ENCODE assay signal across 9 mouse cellular contexts in genomic region chr8:87640930-87641329, GRCm38 (mm10).
DNase-seq lines count a peak whose midpoint lies in the region; ATAC-seq lines count a peak whose summit lies in the region.
"Had no signal": no experiment of that assay in that cellular context is flagged by ENCODE, and none has a peak within 500 bp of the region (broad histone marks: within the 10 kb centered on the region; RNA-seq: fewer than 3 reads in every experiment).

No protein-coding gene starts in this region.

- no peak overlapping the region for H3K4me3 ChIP-seq in midbrain, embryonic 14.5 days (replicated peaks; ENCODE audit: low read depth, low read length)
- no peak overlapping the region for H3K4me3 ChIP-seq in midbrain, embryonic 16.5 days (ENCODE audit: low read depth, low read length)
- H3K4me3 ChIP-seq in neural tube, embryonic 11.5 days (ENCODE audit: low read depth, low read length), result no peak overlapping the region
- H3K4me3 ChIP-seq: lung, embryonic 15.5 days had no signal

- no peak for ATAC-seq in midbrain, embryonic 14.5 days (ENCODE audit: low FRiP score, low TSS enrichment)
- ATAC-seq in midbrain, embryonic 16.5 days, result no peak
- ATAC-seq in neural tube, embryonic 11.5 days (ENCODE audit: insufficient read depth, low FRiP score, low TSS enrichment), result no peak

- H3K27ac ChIP-seq in midbrain, embryonic 14.5 days (replicated peaks; ENCODE audit: low read depth, low read length), result no peak overlapping the region
- H3K27ac ChIP-seq in midbrain, embryonic 16.5 days (ENCODE audit: low read length), result no peak overlapping the region
- H3K27ac ChIP-seq in neural tube, embryonic 11.5 days (ENCODE audit: low read depth, low read length), result no peak overlapping the region
- H3K27ac ChIP-seq: lung, embryonic 15.5 days had no signal

- intact Hi-C loops in heart, postnatal 14 days (cut with DNase I), result loop anchor here (5.0 kb wide), 1 partner anchor 381 kb away; no protein-coding TSS in a partner anchor

- no peaks in the 10 kb centered on the region for H3K9me3 ChIP-seq in midbrain, embryonic 14.5 days (ENCODE audit: control insufficient read depth, low read length)
- H3K9me3 ChIP-seq in midbrain, embryonic 16.5 days (replicated peaks; ENCODE audit: control insufficient read depth, low read length, poor library complexity, severe bottlenecking), result no peaks in the 10 kb centered on the region
- no peaks in the 10 kb centered on the region for H3K9me3 ChIP-seq in neural tube, embryonic 11.5 days (ENCODE audit: control insufficient read depth, low read length)
- H3K9me3 ChIP-seq: lung, embryonic 15.5 days had no signal

- no peaks in the 10 kb centered on the region for H3K27me3 ChIP-seq in midbrain, embryonic 14.5 days (ENCODE audit: control insufficient read depth, insufficient read depth, low read length)
- H3K27me3 ChIP-seq in midbrain, embryonic 16.5 days (ENCODE audit: control insufficient read depth, insufficient read depth, low read depth, low read length), result no peaks in the 10 kb centered on the region
- H3K27me3 ChIP-seq in neural tube, embryonic 11.5 days (ENCODE audit: control insufficient read depth, insufficient read depth, low read length), result no peaks in the 10 kb centered on the region
- H3K27me3 ChIP-seq: lung, embryonic 15.5 days had no signal

- 28% methylated on average over 3 of the region's 3 CpGs for WGBS in midbrain, embryonic 14.5 days
- 29% methylated on average over 3 of the region's 3 CpGs for WGBS in midbrain, embryonic 16.5 days
- WGBS in neural tube, embryonic 11.5 days, result 48% methylated on average over 3 of the region's 3 CpGs

- peak; percentile 27 to 43 for DNase-seq in heart, postnatal 14 days
- no peak for DNase-seq in heart, adult 11 months
- DNase-seq in midbrain, embryonic 14.5 days, result peak; percentile 64
- peak; percentile 64 for DNase-seq in cerebellum, adult 8-10 months
- peak; percentile 49 for DNase-seq in neural tube, embryonic 11.5 days (ENCODE audit: low spot score)
- DNase-seq in adrenal gland, postnatal 25 days, result no peak
- DNase-seq in right cerebral cortex, adult 2 months (ENCODE audit: low spot score in 2 of 2), result no peak

- H3K9ac ChIP-seq in midbrain, embryonic 14.5 days (replicated peaks; ENCODE audit: low read length), result no peak overlapping the region
- H3K9ac ChIP-seq in midbrain, embryonic 16.5 days (ENCODE audit: low read depth, low read length), result no peak overlapping the region
- no peak overlapping the region for H3K9ac ChIP-seq in neural tube, embryonic 11.5 days (ENCODE audit: low read length)
- H3K9ac ChIP-seq: lung, embryonic 15.5 days had no signal

- H3K4me1 ChIP-seq in midbrain, embryonic 14.5 days (ENCODE audit: control insufficient read depth, insufficient read depth, low read length), result peaks cover 17% of the 10 kb centered on the region
- peaks cover 9% of the 10 kb centered on the region; the same call in 1 of the 2 replicates for H3K4me1 ChIP-seq in midbrain, embryonic 16.5 days (ENCODE audit: control insufficient read depth, insufficient read depth, low read length)
- no peaks in the 10 kb centered on the region for H3K4me1 ChIP-seq in neural tube, embryonic 11.5 days (ENCODE audit: control insufficient read depth, insufficient read depth, low read length)

- no peak overlapping the region for H3K4me2 ChIP-seq in midbrain, embryonic 14.5 days (ENCODE audit: low read length)
- no peak overlapping the region for H3K4me2 ChIP-seq in midbrain, embryonic 16.5 days (ENCODE audit: low read length)
- no peak overlapping the region for H3K4me2 ChIP-seq in neural tube, embryonic 11.5 days (ENCODE audit: low read depth)
- H3K4me2 ChIP-seq: lung, embryonic 15.5 days had no signal

- no peaks in the 10 kb centered on the region for H3K36me3 ChIP-seq in midbrain, embryonic 14.5 days (ENCODE audit: control insufficient read depth, insufficient read depth, low read length)
- no peaks in the 10 kb centered on the region for H3K36me3 ChIP-seq in midbrain, embryonic 16.5 days (ENCODE audit: control insufficient read depth, insufficient read depth, low read length)
- H3K36me3 ChIP-seq in neural tube, embryonic 11.5 days (ENCODE audit: control insufficient read depth, insufficient read depth, low read length), result no peaks in the 10 kb centered on the region
- H3K36me3 ChIP-seq: lung, embryonic 15.5 days had no signal

Comparison
In these comparisons a context has a peak if more than half of its experiments do, and no peak if none do; other contexts are left out.
1. DNase-seq: peak in heart, postnatal 14 days (2 of 2), midbrain, embryonic 14.5 days (single experiment), cerebellum, adult 8-10 months (single experiment) and neural tube, embryonic 11.5 days (single experiment); none in heart, adult 11 months (single experiment), adrenal gland, postnatal 25 days (single experiment) and right cerebral cortex, adult 2 months (0 of 2).